Mouse (Mus musculus) liver, embryonic 16.5 days (tissue): Measurements from ENCODE around the gene Vmn2r56. TPM values are rescaled to one million over a fixed set of nuclear protein-coding genes. Genes with fewer than 3 reads are reported as not detected.

ENCODE experiments used
- polyA plus RNA-seq: library from polyadenylated mRNA; unstranded; fragments of >200 nt; fragmentation: Nextera tagmentation; extraction: Ambion mirVana; gene quantifications from 2 replicates; pipeline ENCODE4 v1.2.1, GENCODE M21; 2015

Gene Vmn2r56
- polyA plus RNA-seq, 1 experiment from 2014 or later = not detected

Other genes with a start within 250 kb of the Vmn2r56 start
- gene 2900092C05Rik, start 222.5 kb downstream of the Vmn2r56 start, polyA plus RNA-seq = not detected in 2 replicates
- not detected in 2 replicates for gene Vmn2r53, start 126.2 kb downstream of the Vmn2r56 start, polyA plus RNA-seq
- not detected in 2 replicates for gene Vmn2r54, start 94.7 kb downstream of the Vmn2r56 start, polyA plus RNA-seq
- not detected in 2 replicates for gene Vmn2r55, start 50.0 kb downstream of the Vmn2r56 start, polyA plus RNA-seq
- gene Zscan18, start 68.6 kb upstream of the Vmn2r56 start, polyA plus RNA-seq = 0.40 and 0.58 TPM in 2 replicates
- 1.7 and 2.3 TPM in 2 replicates for gene Zfp329, start 83.9 kb upstream of the Vmn2r56 start, polyA plus RNA-seq
- gene Zfp110, start 99.8 kb upstream of the Vmn2r56 start, polyA plus RNA-seq = 12.0 and 12.7 TPM in 2 replicates
- 0.54 and 0.55 TPM in 2 replicates for gene Zfp128, start 146.2 kb upstream of the Vmn2r56 start, polyA plus RNA-seq
- gene Zscan22, start 162.8 kb upstream of the Vmn2r56 start, polyA plus RNA-seq = 3.3 and 3.9 TPM in 2 replicates
- 473 and 517 TPM in 2 replicates for gene Rps5, start 187.3 kb upstream of the Vmn2r56 start, polyA plus RNA-seq
- gene Rnf225, start 192.4 kb upstream of the Vmn2r56 start, polyA plus RNA-seq = 0.07 and 0.09 TPM in 2 replicates
- 2.4 and 2.6 TPM in 2 replicates for gene Zfp324, start 230.8 kb upstream of the Vmn2r56 start, polyA plus RNA-seq
- 2.9 TPM in 2 replicates for gene Zfp446, start 242.8 kb upstream of the Vmn2r56 start, polyA plus RNA-seq